In the genomic region with DNA sequence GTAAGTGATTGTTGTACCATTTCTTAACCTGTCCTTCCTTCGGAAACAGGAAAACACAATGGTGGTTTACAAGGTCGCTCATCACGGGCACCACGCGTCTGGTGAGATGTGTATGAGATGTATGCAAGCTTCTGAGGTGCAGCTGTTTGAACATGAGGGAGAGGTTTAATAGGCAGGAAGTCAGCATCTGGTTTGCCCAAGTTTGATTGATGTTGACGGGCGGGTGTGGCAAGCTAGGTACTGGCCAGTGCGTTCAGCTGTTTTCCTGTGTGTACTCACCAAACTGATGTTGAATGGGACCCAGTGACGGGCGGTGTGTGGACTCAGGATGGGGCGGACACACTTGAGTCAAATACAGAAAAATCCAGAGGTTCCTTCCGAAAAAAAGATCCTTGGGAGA, we compare ENCODE assay signal across 21 mouse cellular contexts.
"Had no signal": no experiment of that assay in that cellular context is flagged by ENCODE, and none has a peak within 500 bp of the region (broad histone marks: within the 10 kb centered on the region; RNA-seq: fewer than 3 reads in every experiment).

No protein-coding gene starts in this region.

- H3K9me3 ChIP-seq: kidney, embryonic 15.5 days; limb, embryonic 10.5 days; limb, embryonic 13.5 days; liver, embryonic 12.5 days; liver, embryonic 15.5 days; lung, embryonic 15.5 days; megakaryocyte, embryonic 14.5 days; midbrain, embryonic 10.5 days; midbrain, embryonic 13.5 days; neural tube, embryonic 13.5 days had no signal

- H3K4me1 ChIP-seq: kidney, embryonic 15.5 days; limb, embryonic 10.5 days; liver, embryonic 12.5 days; liver, embryonic 15.5 days; lung, embryonic 15.5 days; megakaryocyte, embryonic 14.5 days had no signal

- H3K4me3 ChIP-seq: kidney, embryonic 15.5 days; limb, embryonic 10.5 days; limb, embryonic 13.5 days; liver, embryonic 12.5 days; liver, embryonic 15.5 days; lung, embryonic 15.5 days; megakaryocyte, embryonic 14.5 days; midbrain, embryonic 10.5 days; midbrain, embryonic 13.5 days; myocyte; neural tube, embryonic 13.5 days had no signal

- H3K27ac ChIP-seq: kidney, embryonic 15.5 days; limb, embryonic 10.5 days; limb, embryonic 13.5 days; liver, embryonic 12.5 days; liver, embryonic 15.5 days; lung, embryonic 15.5 days; midbrain, embryonic 10.5 days; midbrain, embryonic 13.5 days; neural tube, embryonic 13.5 days had no signal

- H3K27me3 ChIP-seq: kidney, embryonic 15.5 days; limb, embryonic 13.5 days; liver, embryonic 12.5 days; liver, embryonic 15.5 days; lung, embryonic 15.5 days; megakaryocyte, embryonic 14.5 days; midbrain, embryonic 13.5 days; neural tube, embryonic 13.5 days had no signal

- ATAC-seq: liver, embryonic 12.5 days; midbrain, embryonic 13.5 days; midbrain, embryonic 16.5 days had no signal

- DNase-seq: kidney, adult 8-10 months; kidney, postnatal 10 days; kidney, postnatal 36 days; liver; lung, adult 18-20 months; lung, postnatal 10 days; lung, postnatal 36 days; right cerebral cortex, postnatal 14 days; thymus, postnatal 25 days had no signal

- H3K4me2 ChIP-seq: kidney, embryonic 15.5 days; limb, embryonic 13.5 days; liver, embryonic 12.5 days; liver, embryonic 15.5 days; lung, embryonic 15.5 days; midbrain, embryonic 13.5 days; neural tube, embryonic 13.5 days had no signal

- H3K9ac ChIP-seq: kidney, embryonic 15.5 days; limb, embryonic 13.5 days; liver, embryonic 12.5 days; liver, embryonic 15.5 days; lung, embryonic 15.5 days; midbrain, embryonic 13.5 days; neural tube, embryonic 13.5 days had no signal
